Mouse (Mus musculus): ENCODE measurements around the gene Stac2. TPM values are rescaled to one million over a fixed set of nuclear protein-coding genes. Genes with fewer than 3 reads are reported as not detected.
A peak's percentile ranks its signal among the peaks of the same experiment; 100 is the strongest.

The Stac2 gene
- polyA plus RNA-seq, 1 experiment: 1.2 TPM

DNA sequence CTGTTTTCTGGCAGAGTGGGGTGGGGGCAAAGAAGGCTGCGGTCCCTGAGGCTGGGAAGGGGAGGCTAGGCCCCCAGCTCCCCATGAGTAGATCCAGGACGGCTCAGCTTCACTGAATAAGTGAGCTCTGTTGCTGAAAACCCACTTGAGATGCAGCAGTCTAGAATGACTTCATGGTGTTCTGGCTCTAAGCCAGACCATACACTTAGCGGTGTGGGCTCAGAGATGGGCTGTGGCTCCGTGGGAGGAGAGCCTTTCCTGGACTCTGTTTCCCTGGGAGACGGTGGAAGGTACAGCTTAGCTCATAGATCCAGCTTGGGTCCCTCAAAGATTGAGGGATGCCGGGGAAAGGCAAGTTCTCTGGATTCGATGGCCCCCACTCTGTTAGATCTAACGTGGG lies 49.1 kb downstream of the Stac2 start:
- H3K4me1 ChIP-seq (ENCODE audit: control insufficient read depth, insufficient read depth, low read length): peaks cover 5% of the 10 kb centered on the region; the same call in 1 of the 2 replicates
- WGBS: 66% methylated on average over 8 of the region's 8 CpGs
- no peak for DNase-seq
- TF ChIP-seq POLR2A (IDR thresholded peaks at IDR 0.05; ENCODE audit: borderline replicate concordance, extremely low read depth, low read depth, low read length) (no peak), CTCF (IDR thresholded peaks at IDR 0.05; ENCODE audit: insufficient read depth, low read length) (no peak)
- no peak overlapping the region for H3K4me3 ChIP-seq (replicated peaks; ENCODE audit: extremely low read depth, low read depth, low read length)

DNA sequence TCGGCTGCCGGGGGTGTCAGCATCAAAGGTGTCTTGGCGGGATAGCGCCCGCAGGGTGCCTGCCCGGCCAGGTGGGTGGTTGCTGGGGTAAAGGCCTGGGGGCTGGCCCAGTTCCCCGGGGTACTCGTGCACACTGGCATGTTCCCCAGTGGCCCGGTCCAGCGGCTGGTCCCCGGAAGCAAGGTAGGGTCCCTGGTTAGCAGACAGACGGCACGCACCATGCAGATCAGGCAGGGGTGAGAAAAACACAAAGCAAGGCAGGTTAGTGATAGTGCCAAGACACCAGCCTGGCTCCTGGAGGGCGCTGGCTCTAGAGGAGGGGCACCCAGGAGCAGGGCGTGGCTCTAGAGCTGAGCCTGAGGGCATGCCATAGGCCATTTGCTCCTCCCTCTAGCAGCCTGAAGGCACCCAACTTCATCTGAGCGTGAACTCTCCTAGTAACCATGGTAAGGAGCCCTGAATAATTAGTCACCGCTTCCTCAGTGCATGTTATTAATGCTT lies 50.0 kb downstream of the Stac2 start:
- no peak for DNase-seq
- TF ChIP-seq POLR2A (IDR thresholded peaks at IDR 0.05; ENCODE audit: borderline replicate concordance, extremely low read depth, low read depth, low read length) (no peak), CTCF (IDR thresholded peaks at IDR 0.05; ENCODE audit: insufficient read depth, low read length) (no peak)
- peaks cover 5% of the 10 kb centered on the region; the same call in 1 of the 2 replicates for H3K4me1 ChIP-seq (ENCODE audit: control insufficient read depth, insufficient read depth, low read length)
- no peak overlapping the region for H3K4me3 ChIP-seq (replicated peaks; ENCODE audit: extremely low read depth, low read depth, low read length)
- WGBS: 56% methylated on average over 17 of the region's 17 CpGs

DNA sequence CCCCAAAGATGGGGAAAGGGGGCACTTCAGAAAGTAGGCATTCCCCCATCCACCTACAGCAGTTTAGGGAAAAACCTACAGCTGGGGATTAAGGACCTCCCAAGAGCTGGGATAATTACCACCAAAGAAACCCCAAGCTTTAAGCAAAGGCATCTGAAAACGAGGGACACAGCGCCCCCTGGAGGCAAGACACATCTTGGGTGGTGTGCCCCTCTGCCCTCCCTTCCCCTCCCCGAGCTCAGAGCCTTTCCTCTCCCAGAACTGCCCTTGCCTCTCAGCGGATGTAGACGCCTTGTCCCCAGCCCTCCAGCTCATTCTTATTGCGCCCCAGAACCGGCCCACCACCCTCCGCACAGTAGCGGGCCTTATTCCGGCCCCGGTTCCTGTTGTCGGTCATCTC lies 50.6 kb downstream of the Stac2 start:
- DNase-seq: peak; percentile 77
- TF ChIP-seq CTCF (IDR thresholded peaks at IDR 0.05; ENCODE audit: insufficient read depth, low read length): peak; percentile 83
- TF ChIP-seq POLR2A (IDR thresholded peaks at IDR 0.05; ENCODE audit: borderline replicate concordance, extremely low read depth, low read depth, low read length): no peak
- peaks cover 5% of the 10 kb centered on the region; the same call in 1 of the 2 replicates for H3K4me1 ChIP-seq (ENCODE audit: control insufficient read depth, insufficient read depth, low read length)
- H3K4me3 ChIP-seq (replicated peaks; ENCODE audit: extremely low read depth, low read depth, low read length): peak overlapping the region; percentile 52
- 24% methylated on average over 12 of the region's 12 CpGs for WGBS

DNA sequence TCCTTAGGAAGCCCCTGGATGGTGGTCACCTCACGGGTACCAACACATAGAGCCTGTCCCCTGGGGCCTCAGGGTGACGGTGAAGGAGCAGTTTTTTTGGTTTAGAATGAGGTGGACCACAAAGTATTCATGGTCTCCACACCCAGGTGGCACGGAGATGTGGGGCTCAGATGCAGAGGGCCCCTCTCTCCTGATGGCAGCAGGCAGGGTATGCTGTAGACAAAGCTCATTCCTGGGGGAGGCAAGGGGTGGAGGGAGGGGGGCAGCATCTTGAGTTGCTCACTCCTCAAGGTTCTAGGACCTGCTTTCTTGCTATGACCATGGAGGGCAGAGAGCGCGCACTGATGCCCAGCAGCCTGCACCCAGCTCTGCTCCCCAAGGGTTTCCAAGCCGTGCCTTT lies 51.3 kb downstream of the Stac2 start:
- 71% methylated on average over 6 of the region's 6 CpGs for whole genome bisulfite sequencing
- no peak for TF ChIP-seq POLR2A (IDR thresholded peaks at IDR 0.05; ENCODE audit: borderline replicate concordance, extremely low read depth, low read depth, low read length)
- TF ChIP-seq CTCF (IDR thresholded peaks at IDR 0.05; ENCODE audit: insufficient read depth, low read length): no peak
- DNase-seq: no peak
- H3K4me3 ChIP-seq (replicated peaks; ENCODE audit: extremely low read depth, low read depth, low read length): no peak overlapping the region
- peaks cover 5% of the 10 kb centered on the region; the same call in 1 of the 2 replicates for H3K4me1 ChIP-seq (ENCODE audit: control insufficient read depth, insufficient read depth, low read length)

DNA sequence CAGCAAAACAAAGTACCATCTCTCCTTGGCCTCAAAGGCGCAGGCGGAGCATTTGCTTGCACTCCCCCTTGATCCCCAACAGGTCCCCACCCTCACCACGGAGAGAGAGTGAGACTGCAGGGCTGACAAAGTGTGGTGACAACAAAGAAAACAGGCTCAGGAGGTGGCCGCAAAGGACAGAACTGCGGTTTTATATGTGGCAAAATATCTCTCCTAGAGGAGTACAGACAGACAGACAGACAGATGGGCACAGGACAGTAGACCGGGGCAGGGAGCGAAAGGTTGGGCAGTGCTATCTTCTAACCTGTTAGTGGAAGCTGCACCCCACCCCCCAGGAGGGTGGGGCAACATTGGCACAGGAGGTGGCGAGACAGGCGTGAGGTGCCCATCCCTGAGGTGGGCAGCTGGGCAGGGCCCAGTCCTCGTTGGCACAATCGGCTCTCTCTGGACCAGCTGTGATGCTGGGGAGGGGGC lies 51.9 kb downstream of the Stac2 start:
- WGBS: 44% methylated on average over 11 of the region's 11 CpGs
- TF ChIP-seq POLR2A (IDR thresholded peaks at IDR 0.05; ENCODE audit: borderline replicate concordance, extremely low read depth, low read depth, low read length): no peak
- no peak for TF ChIP-seq CTCF (IDR thresholded peaks at IDR 0.05; ENCODE audit: insufficient read depth, low read length)
- H3K4me1 ChIP-seq (ENCODE audit: control insufficient read depth, insufficient read depth, low read length): peaks cover 5% of the 10 kb centered on the region; the same call in 1 of the 2 replicates
- H3K4me3 ChIP-seq (replicated peaks; ENCODE audit: extremely low read depth, low read depth, low read length): no peak overlapping the region
- no peak for DNase-seq

DNA sequence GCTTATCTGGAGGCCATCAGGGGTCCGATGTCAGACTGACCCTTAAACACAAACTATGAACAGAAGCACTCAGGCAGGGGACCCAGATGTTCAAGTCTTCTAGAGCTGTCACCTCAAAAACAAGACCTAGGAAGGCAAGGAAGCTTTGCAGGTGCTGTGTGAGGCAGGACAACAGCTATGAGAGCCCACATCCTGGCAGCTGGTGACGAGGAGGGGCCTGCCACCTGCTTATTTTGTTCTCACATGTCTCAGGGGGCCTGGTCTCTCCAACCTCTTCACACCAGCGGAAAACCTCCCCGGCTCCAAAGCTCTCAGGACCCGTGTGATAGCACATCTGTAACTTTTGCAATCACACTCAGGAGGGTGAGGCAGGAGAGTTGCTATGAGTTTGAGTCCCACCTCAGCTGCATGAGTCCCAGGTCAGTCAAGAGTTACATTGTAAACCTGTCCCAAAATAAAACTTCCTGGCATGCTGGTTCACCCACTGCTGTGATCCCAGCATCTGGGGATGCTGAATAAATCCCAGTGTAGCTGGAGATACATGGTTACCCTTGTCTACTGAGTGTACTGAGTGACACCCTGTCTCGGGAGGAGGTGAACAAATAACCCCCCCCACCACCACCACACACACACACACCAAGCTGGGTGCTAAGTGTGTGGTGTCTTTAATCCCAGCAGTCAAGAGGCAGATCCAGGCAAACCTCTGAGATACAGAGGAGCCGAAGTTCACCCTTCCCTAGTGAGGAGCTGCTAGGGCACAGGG lies 52.7 kb downstream of the Stac2 start:
- WGBS: 22% methylated on average over 7 of the region's 7 CpGs
- H3K4me1 ChIP-seq (ENCODE audit: control insufficient read depth, insufficient read depth, low read length): peaks cover 5% of the 10 kb centered on the region; the same call in 1 of the 2 replicates
- no peak for TF ChIP-seq POLR2A (IDR thresholded peaks at IDR 0.05; ENCODE audit: borderline replicate concordance, extremely low read depth, low read depth, low read length)
- TF ChIP-seq CTCF (IDR thresholded peaks at IDR 0.05; ENCODE audit: insufficient read depth, low read length): no peak
- H3K4me3 ChIP-seq (replicated peaks; ENCODE audit: extremely low read depth, low read depth, low read length): no peak overlapping the region
- DNase-seq: no peak

DNA sequence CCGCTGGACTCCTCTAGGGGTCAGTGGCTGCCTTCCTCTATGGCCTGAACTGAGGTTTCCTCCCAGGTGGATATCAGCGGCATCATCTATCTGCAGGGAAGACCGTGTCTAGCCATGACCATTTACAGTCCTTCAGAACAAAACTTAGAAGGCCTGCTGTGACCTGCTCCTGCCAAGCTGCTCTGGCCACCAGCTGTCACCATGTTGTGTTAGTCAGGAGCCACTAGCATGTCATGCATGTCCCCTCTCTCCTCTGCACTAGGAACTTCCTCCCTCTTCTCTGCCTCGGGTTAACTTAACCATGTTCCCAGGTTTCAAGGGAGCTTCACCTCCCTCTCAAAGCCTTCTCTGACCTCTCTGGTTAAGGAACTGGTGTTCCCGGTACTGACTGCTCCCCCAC lies 53.5 kb downstream of the Stac2 start:
- no peak overlapping the region for H3K4me3 ChIP-seq (replicated peaks; ENCODE audit: extremely low read depth, low read depth, low read length)
- H3K4me1 ChIP-seq (ENCODE audit: control insufficient read depth, insufficient read depth, low read length): peaks cover 5% of the 10 kb centered on the region
- WGBS: 40% methylated on average over 5 of the region's 5 CpGs
- no peak for TF ChIP-seq CTCF (IDR thresholded peaks at IDR 0.05; ENCODE audit: insufficient read depth, low read length)
- no peak for TF ChIP-seq POLR2A (IDR thresholded peaks at IDR 0.05; ENCODE audit: borderline replicate concordance, extremely low read depth, low read depth, low read length)
- no peak for DNase-seq

DNA sequence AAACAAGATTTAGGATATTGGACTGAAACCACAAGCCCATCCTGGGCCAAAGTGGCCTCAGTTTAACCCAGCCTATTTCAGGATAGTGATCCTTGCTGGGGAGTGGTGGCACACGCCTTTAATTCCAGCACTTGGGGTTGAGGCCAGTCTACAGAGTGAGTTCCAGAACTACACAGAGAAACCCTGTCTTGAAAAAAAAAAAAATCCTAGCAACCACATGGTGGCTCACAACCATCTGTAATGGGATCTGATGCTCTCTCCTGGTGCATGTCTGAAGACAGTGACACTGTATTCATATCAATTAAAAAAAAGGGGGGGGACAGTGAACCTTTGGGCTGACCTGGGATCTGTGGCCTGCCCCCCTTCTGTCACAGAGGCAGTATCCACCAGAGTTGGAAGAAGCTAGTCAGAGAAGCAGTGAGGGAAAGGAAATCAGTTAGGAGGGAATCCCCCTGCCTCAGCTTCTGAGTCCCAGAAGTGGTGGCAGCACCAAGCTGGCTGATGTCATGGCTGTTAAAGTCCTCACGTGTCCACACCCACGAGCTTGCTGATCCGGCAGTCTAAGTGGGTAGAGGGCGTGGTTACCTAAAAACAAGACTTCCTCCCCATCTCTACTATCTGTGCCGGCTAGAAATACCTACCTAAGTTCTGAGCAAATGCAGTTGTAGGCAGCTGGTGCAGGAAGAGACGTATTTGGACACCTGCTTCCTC lies 54.2 kb downstream of the Stac2 start:
- H3K4me3 ChIP-seq (replicated peaks; ENCODE audit: extremely low read depth, low read depth, low read length): no peak overlapping the region
- no peak for DNase-seq
- no peak for TF ChIP-seq CTCF (IDR thresholded peaks at IDR 0.05; ENCODE audit: insufficient read depth, low read length)
- no peak for TF ChIP-seq POLR2A (IDR thresholded peaks at IDR 0.05; ENCODE audit: borderline replicate concordance, extremely low read depth, low read depth, low read length)
- peaks cover 7% of the 10 kb centered on the region for H3K4me1 ChIP-seq (ENCODE audit: control insufficient read depth, insufficient read depth, low read length)
- 33% methylated on average over 7 of the region's 7 CpGs for WGBS

DNA sequence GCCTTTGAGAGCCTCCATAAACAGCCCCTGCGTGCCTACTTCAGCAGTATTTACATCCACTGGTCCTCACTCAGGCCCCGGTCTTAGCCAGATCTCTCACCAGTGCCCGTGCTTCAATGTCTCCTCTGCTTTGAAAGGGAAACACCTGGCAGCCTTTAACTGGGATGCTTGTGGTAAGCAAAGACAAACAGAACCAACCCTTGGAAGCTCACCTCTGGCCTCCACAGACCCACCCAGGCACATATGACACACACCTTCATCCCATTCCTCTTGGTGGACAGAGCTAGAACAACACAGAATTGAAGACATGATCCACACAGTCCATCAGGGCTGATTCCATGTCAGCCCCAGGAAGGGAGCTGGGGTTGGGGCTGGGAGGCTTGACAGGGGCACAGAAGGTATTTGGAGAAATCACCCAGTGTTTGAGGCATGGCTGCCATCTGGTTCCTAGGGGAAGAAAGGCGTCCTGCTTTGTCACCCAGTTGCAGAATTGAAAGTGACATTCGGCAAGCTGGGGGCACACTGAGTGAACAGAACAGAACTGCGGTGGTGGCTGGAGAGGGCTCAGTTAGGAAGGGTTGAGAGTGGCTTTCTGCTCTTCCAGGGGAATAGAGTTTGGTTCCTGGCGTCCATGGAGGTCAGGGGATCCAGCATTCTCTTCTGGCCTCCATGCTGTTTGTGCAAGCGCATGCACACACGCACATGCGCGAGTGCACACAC lies 55.0 kb downstream of the Stac2 start:
- H3K4me1 ChIP-seq (ENCODE audit: control insufficient read depth, insufficient read depth, low read length): peaks cover 7% of the 10 kb centered on the region

More for the DNA sequence above, 55.0 kb downstream of the Stac2 start:
- DNase-seq: no peak
- TF ChIP-seq CTCF (IDR thresholded peaks at IDR 0.05; ENCODE audit: insufficient read depth, low read length) (no peak), POLR2A (IDR thresholded peaks at IDR 0.05; ENCODE audit: borderline replicate concordance, extremely low read depth, low read depth, low read length) (no peak)
- 68% methylated on average over 11 of the region's 11 CpGs for WGBS
- H3K4me3 ChIP-seq (replicated peaks; ENCODE audit: extremely low read depth, low read depth, low read length): no peak overlapping the region

Measured in lung, adult 2 months (tissue).